Mouse (Mus musculus): Measurements from ENCODE around the gene Clybl. TPM values are rescaled to one million over a fixed set of nuclear protein-coding genes. Genes with fewer than 3 reads are reported as not detected.

The Clybl gene
- polyA plus RNA-seq, 1 experiment from 2014 or later, result 91.9 TPM

DNA sequence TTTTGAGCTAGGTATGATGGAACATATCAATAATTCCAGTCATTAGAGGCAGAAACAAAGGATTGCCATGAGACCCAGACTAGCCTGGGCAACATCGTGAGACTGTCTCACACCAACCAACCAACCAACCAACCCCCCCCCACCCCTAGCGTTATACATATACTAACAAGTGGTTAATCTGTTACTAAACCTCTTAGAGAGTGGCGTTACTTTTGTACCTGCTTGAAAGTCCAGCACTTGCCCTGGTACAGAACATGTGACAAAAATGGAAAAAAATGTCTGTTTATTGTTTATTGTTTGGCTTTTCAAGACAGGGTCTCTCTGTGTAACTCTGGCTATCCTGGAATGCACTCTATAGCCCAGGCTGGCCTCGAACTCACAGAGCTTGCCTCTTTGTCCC is 35.7 kb downstream of the Clybl start:
- WGBS, result 85% methylated on average over 4 of the region's 4 CpGs
- H3K27ac ChIP-seq (ENCODE audit: low read length), result no peak overlapping the region
- no peaks in the 10 kb centered on the region for H3K4me1 ChIP-seq (ENCODE audit: control insufficient read depth, insufficient read depth, low read length)
- H3K9me3 ChIP-seq (replicated peaks; ENCODE audit: control insufficient read depth, low read length), result no peaks in the 10 kb centered on the region; the same call in 1 of the 2 replicates
- H3K36me3 ChIP-seq (ENCODE audit: control insufficient read depth, insufficient read depth), result 0 out of 2 replicates have a peak, but pooled peaks cover 4% of the 10 kb centered on the region
- ATAC-seq (replicated peaks; ENCODE audit: extremely low read depth, insufficient read depth, low FRiP score), result no peak
- H3K4me2 ChIP-seq (ENCODE audit: low read depth, low read length), result no peak overlapping the region
- H3K27me3 ChIP-seq (ENCODE audit: control insufficient read depth, insufficient read depth, low read length), result no peaks in the 10 kb centered on the region
- H3K9ac ChIP-seq (ENCODE audit: low read length), result no peak overlapping the region
- no peak overlapping the region for H3K4me3 ChIP-seq (ENCODE audit: low read length)

GRCm38 (mm10) chr14:122222934-122223374 is 41.5 kb downstream of the Clybl start:
- Histone ChIP-seq H3K27me3 (ENCODE audit: control insufficient read depth, insufficient read depth, low read length) (peaks cover 26% of the 10 kb centered on the region), H3K4me1 (ENCODE audit: control insufficient read depth, insufficient read depth, low read length) (no peaks in the 10 kb centered on the region), H3K9ac (ENCODE audit: low read length) (no peak overlapping the region), H3K4me2 (ENCODE audit: low read depth, low read length) (no peak overlapping the region), H3K27ac (ENCODE audit: low read length) (no peak overlapping the region), H3K36me3 (ENCODE audit: control insufficient read depth, insufficient read depth) (0 out of 2 replicates have a peak, but pooled peaks cover 2% of the 10 kb centered on the region), H3K9me3 (replicated peaks; ENCODE audit: control insufficient read depth, low read length) (no peaks in the 10 kb centered on the region; the same call in 1 of the 2 replicates), H3K4me3 (ENCODE audit: low read length) (no peak overlapping the region)
- ATAC-seq (replicated peaks; ENCODE audit: extremely low read depth, insufficient read depth, low FRiP score), result no peak
- 50% methylated on average over 10 of the region's 10 CpGs for WGBS

- no peak overlapping the region for H3K9ac ChIP-seq (ENCODE audit: low read length)
- 20% methylated on average over 9 of the region's 9 CpGs for WGBS
- ATAC-seq (replicated peaks; ENCODE audit: extremely low read depth, insufficient read depth, low FRiP score), result peak; percentile 75; the same call in 1 of the 2 replicates
- peak overlapping the region; percentile 58 for H3K4me2 ChIP-seq (ENCODE audit: low read depth, low read length)
- no peaks in the 10 kb centered on the region for H3K4me1 ChIP-seq (ENCODE audit: control insufficient read depth, insufficient read depth, low read length)
- H3K9me3 ChIP-seq (replicated peaks; ENCODE audit: control insufficient read depth, low read length), result no peaks in the 10 kb centered on the region; the same call in 1 of the 2 replicates
- H3K4me3 ChIP-seq (ENCODE audit: low read length), result peak overlapping the region; percentile 42
- H3K27me3 ChIP-seq (ENCODE audit: control insufficient read depth, insufficient read depth, low read length), result peaks cover 26% of the 10 kb centered on the region
- H3K27ac ChIP-seq (ENCODE audit: low read length), result no peak overlapping the region
- 0 out of 2 replicates have a peak, but pooled peaks cover 2% of the 10 kb centered on the region for H3K36me3 ChIP-seq (ENCODE audit: control insufficient read depth, insufficient read depth)
Measured at GRCm38 (mm10) chr14:122223461-122224102, 42.1 kb downstream of the Clybl start.

DNA sequence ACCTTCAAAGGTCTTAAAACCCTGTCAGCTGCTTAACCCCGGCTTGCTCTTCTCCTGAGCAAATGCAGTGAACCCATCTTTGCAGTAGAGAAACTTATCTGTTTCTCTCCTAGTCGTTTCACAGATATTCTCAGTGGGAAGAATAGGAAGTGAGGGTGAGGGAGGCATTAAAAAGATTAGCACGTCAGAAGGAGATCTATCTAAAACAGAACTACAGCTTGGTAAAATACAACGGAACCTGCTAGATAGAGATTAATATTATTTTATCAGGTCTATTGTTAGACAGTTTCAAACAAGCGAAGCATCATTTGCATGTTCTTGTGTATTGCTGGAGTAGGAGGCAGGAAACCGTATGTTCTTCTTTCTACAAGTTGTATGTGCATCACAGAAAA is 42.6 kb downstream of the Clybl start:
- Histone ChIP-seq H3K27me3 (ENCODE audit: control insufficient read depth, insufficient read depth, low read length) (peaks cover 27% of the 10 kb centered on the region), H3K4me3 (ENCODE audit: low read length) (no peak overlapping the region), H3K4me1 (ENCODE audit: control insufficient read depth, insufficient read depth, low read length) (no peaks in the 10 kb centered on the region), H3K36me3 (ENCODE audit: control insufficient read depth, insufficient read depth) (0 out of 2 replicates have a peak, but pooled peaks cover 2% of the 10 kb centered on the region), H3K4me2 (ENCODE audit: low read depth, low read length) (no peak overlapping the region), H3K27ac (ENCODE audit: low read length) (no peak overlapping the region), H3K9me3 (replicated peaks; ENCODE audit: control insufficient read depth, low read length) (no peaks in the 10 kb centered on the region; the same call in 1 of the 2 replicates), H3K9ac (ENCODE audit: low read length) (no peak overlapping the region)
- WGBS, result 44% methylated on average over 6 of the region's 6 CpGs
- ATAC-seq (replicated peaks; ENCODE audit: extremely low read depth, insufficient read depth, low FRiP score), result no peak

DNA sequence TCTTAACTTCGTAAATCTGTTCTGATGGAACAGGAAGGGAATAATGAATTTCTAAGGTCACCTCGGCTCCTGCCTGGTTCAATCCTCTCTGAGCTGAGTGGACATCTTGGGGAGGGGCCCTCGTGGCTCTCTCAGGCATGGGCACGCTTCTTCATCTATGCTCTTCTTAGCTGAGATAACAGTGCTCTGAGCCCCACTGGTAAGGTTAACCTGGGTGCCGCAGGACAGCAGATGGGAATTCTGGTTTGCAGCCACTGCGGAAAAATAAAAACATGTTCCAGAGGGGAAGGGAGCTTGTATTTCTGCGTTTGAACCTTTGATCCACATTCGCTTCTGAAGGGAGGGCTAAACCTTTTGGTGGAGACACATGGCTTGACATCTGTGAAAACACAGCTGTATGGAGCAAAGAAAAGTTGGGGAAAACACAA is 43.0 kb downstream of the Clybl start:
- H3K4me2 ChIP-seq (ENCODE audit: low read depth, low read length), result no peak overlapping the region
- 60% methylated on average over 8 of the region's 8 CpGs for WGBS
- ATAC-seq (replicated peaks; ENCODE audit: extremely low read depth, insufficient read depth, low FRiP score), result no peak
- H3K27me3 ChIP-seq (ENCODE audit: control insufficient read depth, insufficient read depth, low read length), result peaks cover 29% of the 10 kb centered on the region
- no peaks in the 10 kb centered on the region for H3K4me1 ChIP-seq (ENCODE audit: control insufficient read depth, insufficient read depth, low read length)
- H3K9me3 ChIP-seq (replicated peaks; ENCODE audit: control insufficient read depth, low read length), result no peaks in the 10 kb centered on the region; the same call in 1 of the 2 replicates
- H3K4me3 ChIP-seq (ENCODE audit: low read length), result no peak overlapping the region
- H3K27ac ChIP-seq (ENCODE audit: low read length), result no peak overlapping the region
- H3K9ac ChIP-seq (ENCODE audit: low read length), result no peak overlapping the region
- H3K36me3 ChIP-seq (ENCODE audit: control insufficient read depth, insufficient read depth), result no peaks in the 10 kb centered on the region

GRCm38 (mm10) chr14:122225479-122226132 is 44.1 kb downstream of the Clybl start:
- 45% methylated on average over 7 of the region's 7 CpGs for WGBS
- H3K4me3 ChIP-seq (ENCODE audit: low read length), result no peak overlapping the region
- no peaks in the 10 kb centered on the region for H3K4me1 ChIP-seq (ENCODE audit: control insufficient read depth, insufficient read depth, low read length)
- H3K9ac ChIP-seq (ENCODE audit: low read length), result no peak overlapping the region
- no peak overlapping the region for H3K4me2 ChIP-seq (ENCODE audit: low read depth, low read length)
- peaks cover 31% of the 10 kb centered on the region for H3K27me3 ChIP-seq (ENCODE audit: control insufficient read depth, insufficient read depth, low read length)
- no peak for ATAC-seq (replicated peaks; ENCODE audit: extremely low read depth, insufficient read depth, low FRiP score)
- no peaks in the 10 kb centered on the region for H3K9me3 ChIP-seq (replicated peaks; ENCODE audit: control insufficient read depth, low read length)
- H3K36me3 ChIP-seq (ENCODE audit: control insufficient read depth, insufficient read depth), result no peaks in the 10 kb centered on the region
- no peak overlapping the region for H3K27ac ChIP-seq (ENCODE audit: low read length)

DNA sequence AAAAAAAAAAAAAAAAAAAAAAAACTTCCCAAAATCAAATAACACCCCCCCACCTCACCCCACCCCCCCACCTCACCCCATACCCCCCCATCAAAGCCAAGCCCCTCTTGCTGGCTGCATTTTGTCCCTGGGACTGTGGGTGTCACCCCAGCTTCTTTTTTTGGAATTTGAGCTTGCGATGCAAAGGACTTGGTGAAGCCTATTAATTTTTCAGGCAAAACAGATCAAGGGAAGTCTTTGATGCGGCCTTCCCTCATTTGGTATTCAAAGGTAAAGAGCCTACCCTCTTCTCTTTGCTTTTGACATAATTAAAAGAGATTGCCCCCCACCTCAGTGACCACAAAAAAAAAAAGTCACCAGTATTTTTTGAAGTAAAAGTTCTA is 44.6 kb downstream of the Clybl start:
- Histone ChIP-seq H3K36me3 (ENCODE audit: control insufficient read depth, insufficient read depth) (no peaks in the 10 kb centered on the region), H3K27me3 (ENCODE audit: control insufficient read depth, insufficient read depth, low read length) (peaks cover 31% of the 10 kb centered on the region), H3K27ac (ENCODE audit: low read length) (no peak overlapping the region), H3K4me1 (ENCODE audit: control insufficient read depth, insufficient read depth, low read length) (no peaks in the 10 kb centered on the region), H3K4me2 (ENCODE audit: low read depth, low read length) (no peak overlapping the region), H3K9me3 (replicated peaks; ENCODE audit: control insufficient read depth, low read length) (no peaks in the 10 kb centered on the region), H3K4me3 (ENCODE audit: low read length) (no peak overlapping the region), H3K9ac (ENCODE audit: low read length) (no peak overlapping the region)
- ATAC-seq (replicated peaks; ENCODE audit: extremely low read depth, insufficient read depth, low FRiP score), result no peak
- WGBS, result 90% methylated on average over 2 of the region's 2 CpGs

- Histone ChIP-seq H3K27me3 (ENCODE audit: control insufficient read depth, insufficient read depth, low read length) (peaks cover 31% of the 10 kb centered on the region), H3K4me2 (ENCODE audit: low read depth, low read length) (no peak overlapping the region), H3K36me3 (ENCODE audit: control insufficient read depth, insufficient read depth) (no peaks in the 10 kb centered on the region), H3K9ac (ENCODE audit: low read length) (no peak overlapping the region), H3K9me3 (replicated peaks; ENCODE audit: control insufficient read depth, low read length) (no peaks in the 10 kb centered on the region), H3K27ac (ENCODE audit: low read length) (no peak overlapping the region), H3K4me1 (ENCODE audit: control insufficient read depth, insufficient read depth, low read length) (no peaks in the 10 kb centered on the region), H3K4me3 (ENCODE audit: low read length) (no peak overlapping the region)
- WGBS, result 75% methylated on average over 22 of the region's 22 CpGs
- no peak for ATAC-seq (replicated peaks; ENCODE audit: extremely low read depth, insufficient read depth, low FRiP score)
Measured at GRCm38 (mm10) chr14:122226666-122227453, 45.4 kb downstream of the Clybl start.

All from heart, embryonic 16.5 days (tissue).